Mouse (Mus musculus) lung, embryonic 15.5 days (tissue): ENCODE data around the gene Sox13. TPM values are rescaled to one million over a fixed set of nuclear protein-coding genes. Genes with fewer than 3 reads are reported as not detected.
A peak's percentile ranks its signal among the peaks of the same experiment; 100 is the strongest.

Experiments
- ATAC-seq: fragments of 200-750 bp; cut with Nextera tagmentation; 2 replicates; pipeline ENCODE4 v1.8.0; 2017; ENCODE audit warnings: moderate number of reproducible peaks, borderline replicate concordance; ENCODE audit not compliant: low FRiP score, low TSS enrichment; ENCODE audit errors: extremely low read depth
- H3K27ac ChIP-seq: fragments of 300-500 bp; sonication (generic); 2 replicates; pipeline ENCODE4 v1.5.1; 2015; ENCODE audit warnings: moderate library complexity, mild to moderate bottlenecking, inconsistent platforms
- H3K27me3 ChIP-seq: fragments of 300-500 bp; sonication (generic); 2 replicates; pipeline ENCODE4 v1.6.1; 2015; ENCODE audit warnings: inconsistent platforms
- H3K36me3 ChIP-seq: fragments of 300-500 bp; sonication (generic); 2 replicates; pipeline ENCODE4 v1.6.1; 2015; ENCODE audit warnings: inconsistent platforms
- H3K4me1 ChIP-seq: fragments of 300-500 bp; sonication (generic); 2 replicates; pipeline ENCODE4 v1.6.1; 2015; ENCODE audit warnings: inconsistent platforms
- H3K4me2 ChIP-seq: fragments of 300-500 bp; sonication (generic); 2 replicates; pipeline ENCODE4 v1.6.1; 2015; ENCODE audit warnings: inconsistent platforms, mild to moderate bottlenecking, moderate library complexity
- H3K4me3 ChIP-seq: fragments of 300-500 bp; sonication (generic); 2 replicates; pipeline ENCODE4 v1.5.1; 2015; ENCODE audit warnings: mild to moderate bottlenecking, inconsistent platforms
- H3K9ac ChIP-seq: fragments of 300-500 bp; sonication (generic); 2 replicates; pipeline ENCODE4 v1.6.1; 2015; ENCODE audit warnings: inconsistent platforms
- H3K9me3 ChIP-seq: fragments of 300-500 bp; sonication (generic); 2 replicates; pipeline ENCODE4 v1.6.1; 2016; ENCODE audit warnings: inconsistent platforms
- WGBS: fragments of 180-500 bp; shearing (Covaris S2); methylation state at CpG from one replicate; pipeline ENCODE4 v1.1.7; 2015; 5-methylcytosine and 5-hydroxymethylcytosine counted together
- polyA plus RNA-seq: library from polyadenylated mRNA; unstranded; fragments of >200 nt; fragmentation: Nextera tagmentation; extraction: Ambion mirVana; gene quantifications from 2 replicates; pipeline ENCODE4 v1.2.1, GENCODE M21; 2015

The Sox13 gene
- polyA plus RNA-seq, 1 experiment from 2014 or later: 9.0 TPM

DNA sequence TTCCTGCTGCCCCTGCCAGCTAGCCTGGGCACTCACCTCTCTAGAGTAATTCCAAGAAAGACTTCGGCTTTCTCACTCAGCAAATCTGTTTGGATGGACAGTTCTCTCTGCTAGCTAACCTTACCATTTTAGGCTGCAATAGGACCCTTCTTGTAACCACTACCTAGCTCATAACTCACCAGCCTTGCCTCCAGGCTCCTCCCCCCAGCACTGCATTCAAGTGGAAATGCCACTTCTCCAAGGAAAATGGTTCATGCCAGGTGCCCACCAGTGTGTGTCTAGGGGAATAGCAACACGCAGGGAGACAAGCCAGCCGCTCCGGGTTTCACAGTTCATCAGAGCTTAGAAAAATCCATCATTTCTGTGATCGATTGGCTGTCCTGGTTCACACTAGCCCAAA lies 46.6 kb downstream of the Sox13 start:
- Histone ChIP-seq H3K4me1 (peaks cover 12% of the 10 kb centered on the region; the same call in 1 of the 2 replicates), H3K4me2 (no peak overlapping the region), H3K9me3 (no peaks in the 10 kb centered on the region), H3K4me3 (no peak overlapping the region), H3K36me3 (no peaks in the 10 kb centered on the region), H3K27ac (no peak overlapping the region), H3K9ac (no peak overlapping the region), H3K27me3 (no peaks in the 10 kb centered on the region)
- 81% methylated on average over 5 of the region's 5 CpGs for WGBS
- no peak for ATAC-seq

- no peak overlapping the region for H3K4me2 ChIP-seq
- no peaks in the 10 kb centered on the region for H3K27me3 ChIP-seq
- 52% methylated on average over 10 of the region's 10 CpGs for WGBS
- no peaks in the 10 kb centered on the region for H3K36me3 ChIP-seq
- H3K4me3 ChIP-seq: no peak overlapping the region
- H3K4me1 ChIP-seq: 0 out of 2 replicates have a peak, but pooled peaks cover 12% of the 10 kb centered on the region
- no peaks in the 10 kb centered on the region for H3K9me3 ChIP-seq
- H3K27ac ChIP-seq: no peak overlapping the region
- H3K9ac ChIP-seq: no peak overlapping the region
- no peak for ATAC-seq
These were observed 48.4 kb downstream of the Sox13 start for GRCm38 (mm10) chr1:133375696-133376346.

DNA sequence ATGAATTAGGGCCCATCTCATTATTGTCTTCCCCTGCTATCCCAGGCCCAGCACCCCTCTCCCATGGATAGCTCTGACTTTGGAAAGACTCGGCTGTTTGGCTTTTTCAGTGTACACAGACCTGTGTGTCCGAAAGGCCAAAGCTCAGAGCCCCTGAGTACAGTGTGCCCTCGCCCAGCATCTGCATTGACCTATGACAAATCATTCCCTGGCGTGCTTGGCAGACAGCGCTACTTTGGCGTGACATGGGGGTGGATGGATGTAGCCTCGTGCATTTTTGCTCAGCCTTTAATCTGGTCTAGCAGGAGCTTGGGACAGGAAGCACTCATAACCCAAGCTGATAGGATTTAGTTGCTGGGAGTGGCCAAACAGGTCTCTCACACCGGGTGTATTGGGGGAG lies 52.1 kb downstream of the Sox13 start:
- H3K36me3 ChIP-seq: no peaks in the 10 kb centered on the region
- H3K27ac ChIP-seq: no peak overlapping the region
- no peak for ATAC-seq
- no peak overlapping the region for H3K4me3 ChIP-seq
- H3K4me2 ChIP-seq: no peak overlapping the region
- no peak overlapping the region for H3K9ac ChIP-seq
- H3K27me3 ChIP-seq: no peaks in the 10 kb centered on the region
- H3K4me1 ChIP-seq: peaks cover 12% of the 10 kb centered on the region; the same call in 1 of the 2 replicates
- WGBS: 39% methylated on average over 8 of the region's 8 CpGs
- no peaks in the 10 kb centered on the region for H3K9me3 ChIP-seq

DNA sequence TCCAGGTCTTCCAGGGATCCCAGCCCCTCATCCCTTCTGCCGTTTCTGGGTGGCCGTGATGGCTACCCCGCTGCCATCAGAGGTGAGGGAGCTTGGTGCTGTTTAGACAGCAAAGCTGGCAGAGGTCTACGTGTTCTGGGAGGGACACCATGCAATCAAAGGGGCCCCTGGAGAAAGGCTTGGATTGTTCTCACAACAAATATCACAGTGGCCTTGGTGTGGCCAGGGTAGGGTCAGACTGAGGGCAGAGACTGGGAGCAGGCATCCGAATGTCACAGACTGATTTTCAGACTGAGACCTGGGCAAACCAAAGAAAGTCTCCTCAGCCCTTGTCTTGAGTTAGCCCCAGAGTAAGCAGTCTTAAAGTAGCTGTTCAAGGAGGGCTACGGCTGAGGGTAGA lies 52.7 kb downstream of the Sox13 start:
- no peak overlapping the region for H3K9ac ChIP-seq
- no peak for ATAC-seq
- 66% methylated on average over 6 of the region's 6 CpGs for WGBS

DNA sequence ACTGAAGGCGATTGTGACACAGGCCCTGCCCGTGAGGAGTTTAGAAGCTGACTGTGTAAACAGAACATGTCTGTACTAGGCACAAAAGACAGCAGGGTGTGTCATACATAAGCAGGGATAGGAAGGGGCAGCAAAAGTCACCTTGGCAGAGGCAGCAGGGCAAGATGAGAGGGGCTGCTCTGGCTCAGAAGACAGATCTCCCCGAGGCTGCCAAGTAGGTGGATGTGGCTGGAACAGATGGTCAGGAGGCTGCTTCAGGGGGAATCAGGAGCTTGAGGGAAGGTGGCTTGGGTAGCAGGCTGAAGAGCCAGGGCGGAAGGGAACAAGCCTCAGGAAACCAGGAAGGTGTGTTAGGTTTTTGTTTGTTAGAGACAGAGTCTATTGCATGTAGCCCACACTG lies 53.8 kb downstream of the Sox13 start:
- Histone ChIP-seq H3K9me3 (no peaks in the 10 kb centered on the region), H3K9ac (no peak overlapping the region), H3K4me3 (no peak overlapping the region), H3K27ac (no peak overlapping the region), H3K27me3 (peaks cover 9% of the 10 kb centered on the region; the same call in 1 of the 2 replicates), H3K4me2 (no peak overlapping the region), H3K4me1 (peaks cover 16% of the 10 kb centered on the region; the same call in 1 of the 2 replicates), H3K36me3 (no peaks in the 10 kb centered on the region)
- 64% methylated on average over 4 of the region's 4 CpGs for WGBS
- no peak for ATAC-seq

More for the DNA sequence above, 52.7 kb downstream of the Sox13 start:
- Histone ChIP-seq H3K27ac (no peak overlapping the region), H3K27me3 (no peaks in the 10 kb centered on the region), H3K9me3 (no peaks in the 10 kb centered on the region), H3K4me2 (no peak overlapping the region), H3K36me3 (no peaks in the 10 kb centered on the region), H3K4me1 (peaks cover 16% of the 10 kb centered on the region; the same call in 1 of the 2 replicates), H3K4me3 (no peak overlapping the region)

DNA sequence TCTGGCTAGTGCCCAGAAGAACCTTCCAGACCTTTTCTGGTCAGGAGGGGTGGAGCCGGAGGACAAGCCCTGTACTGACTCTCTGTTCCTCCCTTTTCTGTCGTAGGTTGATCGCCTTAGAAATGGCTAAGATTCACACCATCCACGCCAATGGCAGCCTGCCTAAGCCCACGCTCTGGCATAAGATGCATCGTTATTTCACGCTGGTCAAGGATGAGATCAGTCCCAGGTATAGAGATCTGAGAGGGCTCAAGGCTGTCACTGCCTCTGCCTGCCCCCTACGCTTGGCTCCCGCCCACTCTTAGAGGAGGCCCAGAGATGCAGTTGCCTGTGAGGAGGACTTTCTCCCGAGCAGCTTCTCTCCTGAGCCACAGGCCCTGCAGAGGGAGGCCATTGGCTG lies 55.5 kb downstream of the Sox13 start:
- Histone ChIP-seq H3K36me3 (no peaks in the 10 kb centered on the region), H3K27ac (no peak overlapping the region), H3K4me3 (no peak overlapping the region), H3K9me3 (no peaks in the 10 kb centered on the region), H3K27me3 (peaks cover 26% of the 10 kb centered on the region), H3K4me2 (no peak overlapping the region), H3K9ac (no peak overlapping the region), H3K4me1 (peaks cover 25% of the 10 kb centered on the region)
- WGBS: 70% methylated on average over 10 of the region's 10 CpGs
- ATAC-seq: no peak

GRCm38 (mm10) chr1:133367606-133368488 lies 56.3 kb downstream of the Sox13 start:
- H3K4me1 ChIP-seq: peaks cover 26% of the 10 kb centered on the region
- H3K4me3 ChIP-seq: no peak overlapping the region
- H3K4me2 ChIP-seq: no peak overlapping the region
- H3K27ac ChIP-seq: no peak overlapping the region
- 15% methylated on average over 11 of the region's 11 CpGs for WGBS
- H3K9ac ChIP-seq: no peak overlapping the region
- no peaks in the 10 kb centered on the region for H3K36me3 ChIP-seq
- peaks cover 27% of the 10 kb centered on the region for H3K27me3 ChIP-seq
- no peak for ATAC-seq
- no peaks in the 10 kb centered on the region for H3K9me3 ChIP-seq

DNA sequence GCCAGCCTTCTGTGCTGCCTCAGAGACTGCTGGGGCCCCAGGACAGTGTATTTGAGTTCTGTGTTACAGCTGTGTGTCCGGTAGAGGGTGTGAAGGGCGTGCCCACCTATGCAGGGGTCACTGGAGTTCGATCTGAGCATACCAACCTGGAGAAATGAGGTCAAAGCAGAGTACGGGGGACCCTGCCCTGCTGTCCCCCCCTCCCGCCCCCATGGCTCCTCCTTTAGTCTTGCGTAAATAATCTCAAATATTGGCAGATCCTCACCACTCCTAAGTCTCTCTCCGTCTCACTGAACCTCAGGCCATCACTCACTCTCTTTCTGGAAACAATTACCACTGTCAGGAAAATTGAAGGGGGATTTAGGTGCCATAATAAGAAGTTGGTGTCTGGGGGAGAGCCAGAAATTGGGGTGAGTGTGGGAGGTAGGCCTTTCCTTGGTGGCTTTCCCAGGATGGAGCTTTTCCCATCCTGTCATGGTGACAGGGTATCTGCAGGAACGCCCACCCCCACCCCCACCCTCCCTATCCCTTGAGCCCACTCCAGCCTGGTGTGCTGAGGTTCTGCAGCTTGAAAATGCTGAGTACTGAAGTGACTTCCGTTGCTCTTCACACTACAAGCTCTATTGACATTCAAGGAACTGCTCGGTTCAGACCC lies 57.1 kb downstream of the Sox13 start:
- H3K9me3 ChIP-seq: no peaks in the 10 kb centered on the region
- no peaks in the 10 kb centered on the region for H3K36me3 ChIP-seq
- H3K4me2 ChIP-seq: no peak overlapping the region
- H3K27ac ChIP-seq: no peak overlapping the region
- H3K9ac ChIP-seq: no peak overlapping the region
- peaks cover 27% of the 10 kb centered on the region for H3K27me3 ChIP-seq
- peaks cover 26% of the 10 kb centered on the region for H3K4me1 ChIP-seq
- WGBS: 36% methylated on average over 10 of the region's 10 CpGs
- no peak for ATAC-seq
- H3K4me3 ChIP-seq: no peak overlapping the region

DNA sequence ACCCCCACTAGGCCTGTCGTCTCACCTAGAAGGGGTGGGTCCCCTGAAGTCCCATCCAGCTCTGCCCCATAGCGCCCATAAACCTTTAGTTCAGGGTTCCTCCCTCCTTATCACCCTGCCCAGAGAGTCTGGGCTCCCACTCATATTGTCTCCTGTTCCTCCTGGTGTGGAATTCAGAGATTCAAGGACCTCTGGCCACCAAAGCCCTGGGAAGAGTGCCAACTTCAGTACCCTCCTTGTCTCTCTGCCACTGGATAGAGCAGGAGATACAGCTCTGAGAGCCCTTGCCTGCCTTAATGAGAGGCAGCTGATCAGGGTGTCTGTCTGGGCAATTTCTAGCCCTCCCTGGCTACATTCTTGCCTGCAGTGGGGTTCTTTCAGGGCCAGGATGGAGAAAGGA lies 59.3 kb downstream of the Sox13 start:
- no peaks in the 10 kb centered on the region for H3K9me3 ChIP-seq
- 52% methylated on average over 2 of the region's 2 CpGs for WGBS
- no peak overlapping the region for H3K9ac ChIP-seq
- H3K36me3 ChIP-seq: no peaks in the 10 kb centered on the region
- no peak overlapping the region for H3K27ac ChIP-seq
- peaks cover 29% of the 10 kb centered on the region for H3K27me3 ChIP-seq
- no peak for ATAC-seq
- no peak overlapping the region for H3K4me3 ChIP-seq
- peaks cover 26% of the 10 kb centered on the region for H3K4me1 ChIP-seq
- no peak overlapping the region for H3K4me2 ChIP-seq

- Histone ChIP-seq H3K4me1 (peaks cover 26% of the 10 kb centered on the region), H3K4me3 (peak overlapping the region; percentile 53), H3K36me3 (no peaks in the 10 kb centered on the region), H3K27ac (no peak overlapping the region), H3K4me2 (peak overlapping the region; percentile 94), H3K9me3 (no peaks in the 10 kb centered on the region), H3K9ac (peak overlapping the region; percentile 38), H3K27me3 (peaks cover 35% of the 10 kb centered on the region)
- ATAC-seq: peak; percentile 6; the same call in 1 of the 2 replicates
- 3% methylated on average over 27 of the region's 27 CpGs for WGBS
These were observed 60.1 kb downstream of the Sox13 start for GRCm38 (mm10) chr1:133364022-133364630.

GRCm38 (mm10) chr1:133363276-133364021 lies 60.7 kb downstream of the Sox13 start, which contains the start of gene Etnk2:
Gene Etnk2, plus strand, starts transcription at chr1:133363572.
- peak; percentile 76 for ATAC-seq
- no peak within 1 kb of the TSS for H3K27ac ChIP-seq
- H3K4me2 ChIP-seq: peak within 1 kb of the TSS; percentile 94
- H3K4me3 ChIP-seq: peak within 1 kb of the TSS; percentile 53
- H3K4me1 ChIP-seq: peaks cover 26% of the 10 kb centered on the region
- no peaks in the 10 kb centered on the region for H3K9me3 ChIP-seq
- peak within 1 kb of the TSS; percentile 38 for H3K9ac ChIP-seq
- WGBS: under 1% methylated on average over 52 of the region's 52 CpGs
- peaks cover 42% of the 10 kb centered on the region for H3K27me3 ChIP-seq
- H3K36me3 ChIP-seq: no peaks in the 10 kb centered on the region
